Comparison of ENCODE assay signal across 26 mouse cellular contexts in genomic region chrX:143849969-143850368, GRCm38 (mm10). TPM values are rescaled to one million over a fixed set of nuclear protein-coding genes. Genes with fewer than 3 reads are reported as not detected.
DNase-seq lines count a peak whose midpoint lies in the region; ATAC-seq and TF ChIP-seq lines count a peak whose summit lies in the region.
"Had no signal": no experiment of that assay in that cellular context is flagged by ENCODE, and none has a peak within 500 bp of the region (broad histone marks: within the 10 kb centered on the region; RNA-seq: fewer than 3 reads in every experiment).

No protein-coding gene starts in this region.

- peak overlapping the region; percentile 56; the same call in 1 of the 2 replicates for H3K27ac ChIP-seq in cortical plate, adult 2 months (ENCODE audit: insufficient read depth, low read length)
- H3K27ac ChIP-seq: embryonic facial prominence, embryonic 10.5 days; embryonic facial prominence, embryonic 12.5 days; forebrain, embryonic 10.5 days; forebrain, embryonic 12.5 days had no signal

- no peak for TF ChIP-seq CTCF in cortical plate, adult 2 months (IDR thresholded peaks at IDR 0.05; ENCODE audit: extremely low read depth, insufficient read depth, low read length)

- TF ChIP-seq POLR2A in cortical plate, adult 2 months (IDR thresholded peaks at IDR 0.05; ENCODE audit: extremely low read depth, insufficient read depth, low read length) = no peak

- ATAC-seq in CD4-positive, CD25-positive, alpha-beta regulatory T cell, adult 4 months = no peak
- ATAC-seq: activated CD4-positive, CD25-positive, alpha-beta regulatory T cell, adult 4 months; forebrain, embryonic 14.5 days; forebrain, embryonic 16.5 days; Patski had no signal

- no peak overlapping the region for H3K4me3 ChIP-seq in cortical plate, adult 2 months (ENCODE audit: insufficient read depth, low read length)
- H3K4me3 ChIP-seq: embryonic facial prominence, embryonic 10.5 days; embryonic facial prominence, embryonic 12.5 days; erythroblast, embryonic 14.5 days; forebrain, embryonic 10.5 days; forebrain, embryonic 12.5 days had no signal

- H3K4me1 ChIP-seq in cortical plate, adult 2 months (ENCODE audit: control insufficient read depth, insufficient read depth, low read length) = no peaks in the 10 kb centered on the region; the same call in 1 of the 2 replicates
- H3K4me1 ChIP-seq: embryonic facial prominence, embryonic 12.5 days; forebrain, embryonic 10.5 days; forebrain, embryonic 12.5 days had no signal

- peak; percentile 15 for DNase-seq in right cerebral cortex, adult 18-20 months
- no peak for DNase-seq in right cerebral cortex, adult 2 months (ENCODE audit: low spot score in 2 of 2)
- peak; percentile 33 for DNase-seq in telencephalon, adult 2 months (ENCODE audit: low read depth, low spot score)
- DNase-seq in heart, adult 8-10 months (ENCODE audit: low spot score) = no peak
- DNase-seq: adrenal gland, adult 8-10 months; adrenal gland, postnatal 14 days; adrenal gland, postnatal 36 days; cerebellum, adult 11 months; cerebellum, adult 18-20 months; cerebellum, adult 8-10 months; cerebellum, adult 9-11 months; cerebellum, postnatal 14 days; cerebellum, postnatal 36 days had no signal

RNA-seq across cellular contexts. Expression of gene Capn6, which starts 22.8 kb away (rescaled TPM):
- polyA plus RNA-seq in cortical plate, adult 2 months (2012; rRNA removed) = 4.6 and 5.8 TPM in 2 replicates
- not detected for polyA plus RNA-seq in CD4-positive, CD25-positive, alpha-beta regulatory T cell, adult 4 months (2017; shearing (Covaris generic))
- under 1 TPM; 0.22 to 0.75 (median 0.46) TPM for total RNA-seq in heart, adult 8-10 months (2022)
- total RNA-seq: CH12.LX; common myeloid progenitor, adult 5-6 weeks had no signal
- polyA plus RNA-seq: activated CD4-positive, CD25-positive, alpha-beta regulatory T cell, adult 4 months; erythroblast, embryonic 14.5 days; Patski had no signal

Comparison
In these comparisons a context has a peak if more than half of its experiments do, and no peak if none do; other contexts are left out.
1. DNase-seq: peak in right cerebral cortex, adult 18-20 months (single experiment) and telencephalon, adult 2 months (single experiment); none in right cerebral cortex, adult 2 months (0 of 2) and heart, adult 8-10 months (single experiment).